Mouse (Mus musculus): ENCODE data around the gene Atg16l2.

GRCm38 (mm10) chr7:101335228-101335627 lies 33.2 kb upstream of the Atg16l2 start:
- no peak for TF ChIP-seq CTCF (IDR thresholded peaks at IDR 0.05; ENCODE audit: extremely low read depth, insufficient read length, insufficient replicate concordance, low read depth, low read length)
- TF ChIP-seq POLR2A (IDR thresholded peaks at IDR 0.05; ENCODE audit: low read depth, low read length) = no peak
